Mouse (Mus musculus): Measurements from ENCODE around the gene Parvb. TPM values are rescaled to one million over a fixed set of nuclear protein-coding genes. Genes with fewer than 3 reads are reported as not detected.
"Not testable (repeated sequence)": the region's sequence is repeated elsewhere in the genome, so short reads cannot be mapped to it uniquely, and the experiment has no call there.

Parvb gene
- total and polyA plus RNA-seq, 2 experiments from 2014 or later, result 4.3 to 9.6 TPM

- no peak for ATAC-seq (ENCODE audit: low FRiP score)
- 85% methylated on average over 11 of the region's 11 CpGs for WGBS
- H3K4me2 ChIP-seq (ENCODE audit: low read depth, low read length, poor library complexity, severe bottlenecking), result no peak overlapping the region
Measured at GRCm38 (mm10) chr15:84280712-84281347, 49.0 kb downstream of the Parvb start.

GRCm38 (mm10) chr15:84282206-84283085, 50.6 kb downstream of the Parvb start:
- no peak for DNase-seq (ENCODE audit: low spot score)
- 77% methylated on average over 20 of the region's 20 CpGs for WGBS
- Histone ChIP-seq H3K27me3 (ENCODE audit: insufficient read depth, low read length) (no peaks in the 10 kb centered on the region), H3K9ac (replicated peaks; ENCODE audit: low read length, poor library complexity, severe bottlenecking) (no peak overlapping the region), H3K4me1 (ENCODE audit: insufficient read depth, low read length) (no peaks in the 10 kb centered on the region), H3K4me2 (ENCODE audit: low read depth, low read length, poor library complexity, severe bottlenecking) (no peak overlapping the region), H3K4me3 (ENCODE audit: low read depth, low read length) (no peak overlapping the region), H3K27ac (ENCODE audit: low read depth, low read length) (no peak overlapping the region), H3K9me3 (ENCODE audit: low read length) (no peaks in the 10 kb centered on the region), H3K36me3 (ENCODE audit: insufficient read depth, low read length) (no peaks in the 10 kb centered on the region)
- TF ChIP-seq CTCF (IDR thresholded peaks at IDR 0.05), result no peak
- ATAC-seq (ENCODE audit: low FRiP score), result no peak

More at GRCm38 (mm10) chr15:84280712-84281347, 49.0 kb downstream of the Parvb start:
- Histone ChIP-seq H3K27ac (ENCODE audit: low read depth, low read length) (no peak overlapping the region), H3K27me3 (ENCODE audit: insufficient read depth, low read length) (no peaks in the 10 kb centered on the region), H3K9ac (replicated peaks; ENCODE audit: low read length, poor library complexity, severe bottlenecking) (no peak overlapping the region), H3K4me3 (ENCODE audit: low read depth, low read length) (no peak overlapping the region), H3K36me3 (ENCODE audit: insufficient read depth, low read length) (no peaks in the 10 kb centered on the region), H3K9me3 (ENCODE audit: low read length) (no peaks in the 10 kb centered on the region), H3K4me1 (ENCODE audit: insufficient read depth, low read length) (no peaks in the 10 kb centered on the region)
- no peak for TF ChIP-seq CTCF (IDR thresholded peaks at IDR 0.05)
- DNase-seq (ENCODE audit: low spot score), result no peak

GRCm38 (mm10) chr15:84284059-84284458, 52.2 kb downstream of the Parvb start:
- H3K4me1 ChIP-seq (ENCODE audit: insufficient read depth, low read length), result no peaks in the 10 kb centered on the region
- H3K4me3 ChIP-seq (ENCODE audit: low read depth, low read length), result no peak overlapping the region
- ATAC-seq (ENCODE audit: low FRiP score) (no peak), DNase-seq (ENCODE audit: low spot score) (no peak)
- peak; percentile 73 for TF ChIP-seq CTCF (IDR thresholded peaks at IDR 0.05)
- no peaks in the 10 kb centered on the region for H3K9me3 ChIP-seq (ENCODE audit: low read length)
- H3K27ac ChIP-seq (ENCODE audit: low read depth, low read length), result no peak overlapping the region
- H3K9ac ChIP-seq (replicated peaks; ENCODE audit: low read length, poor library complexity, severe bottlenecking), result no peak overlapping the region
- H3K27me3 ChIP-seq (ENCODE audit: insufficient read depth, low read length), result no peaks in the 10 kb centered on the region
- H3K4me2 ChIP-seq (ENCODE audit: low read depth, low read length, poor library complexity, severe bottlenecking), result no peak overlapping the region
- no peaks in the 10 kb centered on the region for H3K36me3 ChIP-seq (ENCODE audit: insufficient read depth, low read length)
- 67% methylated on average over 5 of the region's 5 CpGs for WGBS

GRCm38 (mm10) chr15:84285453-84285852, 53.6 kb downstream of the Parvb start:
- no peaks in the 10 kb centered on the region for H3K4me1 ChIP-seq (ENCODE audit: insufficient read depth, low read length)
- no peaks in the 10 kb centered on the region for H3K27me3 ChIP-seq (ENCODE audit: insufficient read depth, low read length)
- no peaks in the 10 kb centered on the region for H3K36me3 ChIP-seq (ENCODE audit: insufficient read depth, low read length)
- DNase-seq (ENCODE audit: low spot score) (peak; percentile 39), ATAC-seq (ENCODE audit: low FRiP score) (no peak)
- no peak overlapping the region for H3K4me2 ChIP-seq (ENCODE audit: low read depth, low read length, poor library complexity, severe bottlenecking)
- TF ChIP-seq CTCF (IDR thresholded peaks at IDR 0.05), result no peak
- no peak overlapping the region for H3K9ac ChIP-seq (replicated peaks; ENCODE audit: low read length, poor library complexity, severe bottlenecking)
- no peaks in the 10 kb centered on the region for H3K9me3 ChIP-seq (ENCODE audit: low read length)
- H3K27ac ChIP-seq (ENCODE audit: low read depth, low read length), result no peak overlapping the region
- 83% methylated on average over 7 of the region's 7 CpGs for WGBS
- H3K4me3 ChIP-seq (ENCODE audit: low read depth, low read length), result no peak overlapping the region

- H3K36me3 ChIP-seq (ENCODE audit: insufficient read depth, low read length); H3K4me2 ChIP-seq (ENCODE audit: low read depth, low read length, poor library complexity, severe bottlenecking); H3K27ac ChIP-seq (ENCODE audit: low read depth, low read length); H3K9ac ChIP-seq (replicated peaks; ENCODE audit: low read length, poor library complexity, severe bottlenecking); DNase-seq (ENCODE audit: low spot score); H3K27me3 ChIP-seq (ENCODE audit: insufficient read depth, low read length); ATAC-seq (ENCODE audit: low FRiP score); H3K4me3 ChIP-seq (ENCODE audit: low read depth, low read length); H3K9me3 ChIP-seq (ENCODE audit: low read length); H3K4me1 ChIP-seq (ENCODE audit: insufficient read depth, low read length): not testable (repeated sequence)
- WGBS, result 95% methylated on average over 1 of the region's 1 CpGs
Measured at GRCm38 (mm10) chr15:84288953-84289352, 57.1 kb downstream of the Parvb start.

- no peak for TF ChIP-seq CTCF (IDR thresholded peaks at IDR 0.05)
- Histone ChIP-seq H3K36me3 (ENCODE audit: insufficient read depth, low read length) (no peaks in the 10 kb centered on the region), H3K4me2 (ENCODE audit: low read depth, low read length, poor library complexity, severe bottlenecking) (no peak overlapping the region), H3K27ac (ENCODE audit: low read depth, low read length) (no peak overlapping the region), H3K9ac (replicated peaks; ENCODE audit: low read length, poor library complexity, severe bottlenecking) (no peak overlapping the region), H3K9me3 (ENCODE audit: low read length) (no peaks in the 10 kb centered on the region), H3K4me1 (ENCODE audit: insufficient read depth, low read length) (no peaks in the 10 kb centered on the region), H3K4me3 (ENCODE audit: low read depth, low read length) (no peak overlapping the region), H3K27me3 (ENCODE audit: insufficient read depth, low read length) (no peaks in the 10 kb centered on the region)
- 97% methylated on average over 5 of the region's 5 CpGs for WGBS
- no peak for ATAC-seq (ENCODE audit: low FRiP score)
- no peak for DNase-seq (ENCODE audit: low spot score)
Measured at GRCm38 (mm10) chr15:84291097-84291496, 59.3 kb downstream of the Parvb start.
